Mouse (Mus musculus): ENCODE data around the gene Zfp174. TPM values are rescaled to one million over a fixed set of nuclear protein-coding genes. Genes with fewer than 3 reads are reported as not detected.
"Not testable (repeated sequence)": the region's sequence is repeated elsewhere in the genome, so short reads cannot be mapped to it uniquely, and the experiment has no call there.

The Zfp174 gene
- polyA plus RNA-seq, 1 experiment, result 3.8 TPM

DNA sequence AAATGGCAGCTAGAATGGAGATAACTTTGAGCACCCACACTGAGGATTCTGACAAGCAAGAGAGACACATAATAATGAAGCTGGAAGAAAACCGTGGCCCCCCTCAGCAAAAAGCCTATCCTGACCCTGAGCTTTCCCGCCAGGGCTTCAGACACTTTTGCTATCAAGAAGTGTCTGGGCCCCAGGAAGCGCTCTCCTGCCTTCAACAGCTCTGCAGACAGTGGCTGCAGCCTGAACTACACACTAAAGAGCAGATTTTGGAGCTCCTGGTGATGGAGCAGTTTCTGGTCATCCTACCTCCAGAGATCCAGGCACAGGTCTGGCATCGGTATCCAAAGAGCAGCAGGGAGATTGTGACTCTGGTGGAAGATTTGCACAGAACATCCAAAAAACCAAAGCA lies 803 bp downstream of the Zfp174 start:
- DNase-seq (ENCODE audit: low read depth), result peak; percentile 8
- TF ChIP-seq POLR2A (IDR thresholded peaks at IDR 0.05; ENCODE audit: borderline replicate concordance, extremely low read depth, insufficient read depth, insufficient read length, poor library complexity, severe bottlenecking) (no peak), CTCF (IDR thresholded peaks at IDR 0.05; ENCODE audit: borderline replicate concordance, extremely low read depth, insufficient read depth, insufficient read length) (no peak)

DNA sequence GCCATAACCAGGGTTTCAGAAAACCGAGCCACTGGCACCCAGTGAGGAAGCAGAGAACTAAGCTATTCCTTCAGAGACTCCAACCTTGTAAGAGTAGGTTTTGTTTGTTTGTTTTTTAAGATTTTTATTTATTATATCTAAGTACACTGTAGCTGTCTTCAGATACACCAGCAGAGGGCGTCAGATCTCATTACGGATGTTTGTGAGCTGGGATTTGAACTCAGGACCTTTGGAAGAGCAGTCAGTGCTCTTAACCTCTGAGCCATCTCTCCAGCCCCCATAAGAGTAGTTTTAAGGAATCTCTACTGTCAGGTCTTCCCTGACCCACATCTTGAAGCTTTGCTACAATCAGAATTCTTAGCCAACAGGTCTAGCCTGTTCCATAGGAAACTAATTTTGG lies 1.3 kb downstream of the Zfp174 start:
- DNase-seq (ENCODE audit: low read depth), result no peak
- no peak for TF ChIP-seq CTCF (IDR thresholded peaks at IDR 0.05; ENCODE audit: borderline replicate concordance, extremely low read depth, insufficient read depth, insufficient read length)
- TF ChIP-seq POLR2A (IDR thresholded peaks at IDR 0.05; ENCODE audit: borderline replicate concordance, extremely low read depth, insufficient read depth, insufficient read length, poor library complexity, severe bottlenecking), result no peak

DNA sequence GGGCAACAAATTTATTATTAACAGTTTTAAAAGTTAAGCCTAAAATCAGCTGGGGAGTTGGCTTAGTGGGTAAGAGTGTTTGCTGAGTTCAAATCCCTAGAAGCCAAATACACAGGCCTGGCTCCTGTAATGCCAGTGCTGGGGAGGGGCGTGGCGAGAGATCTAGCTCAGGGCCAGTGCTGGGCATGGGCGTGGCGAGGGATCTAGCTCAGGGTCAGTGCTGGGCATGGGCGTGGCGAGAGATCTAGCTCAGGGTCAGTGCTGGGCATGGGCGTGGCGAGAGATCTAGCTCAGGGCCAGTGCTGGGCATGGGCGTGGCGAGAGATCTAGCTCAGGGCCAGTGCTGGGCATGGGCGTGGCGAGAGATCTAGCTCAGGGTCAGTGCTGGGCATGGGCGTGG lies 4.2 kb downstream of the Zfp174 start:
- DNase-seq (ENCODE audit: low read depth), result not testable (repeated sequence)

DNA sequence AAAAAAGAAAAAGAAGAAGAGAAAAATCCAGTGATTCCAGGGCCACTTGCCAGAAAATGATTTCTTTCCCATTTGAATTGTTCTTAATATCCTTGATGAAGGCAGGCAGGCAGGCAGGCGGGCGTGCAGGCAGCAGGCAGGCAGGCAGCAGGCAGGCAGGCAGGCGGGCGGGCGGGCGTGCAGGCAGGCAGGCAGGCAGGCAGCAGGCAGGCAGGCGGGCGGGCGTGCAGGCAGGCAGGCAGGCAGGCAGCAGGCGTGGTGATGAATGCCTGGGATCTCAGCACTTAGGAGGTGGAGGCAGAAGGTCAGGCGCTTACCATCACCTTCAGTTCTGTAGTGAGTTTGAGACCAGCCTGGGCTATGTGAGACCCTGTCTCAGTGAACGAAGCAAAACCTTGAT lies 5.5 kb downstream of the Zfp174 start:
- TF ChIP-seq POLR2A (IDR thresholded peaks at IDR 0.05; ENCODE audit: borderline replicate concordance, extremely low read depth, insufficient read depth, insufficient read length, poor library complexity, severe bottlenecking), result no peak
- TF ChIP-seq CTCF (IDR thresholded peaks at IDR 0.05; ENCODE audit: borderline replicate concordance, extremely low read depth, insufficient read depth, insufficient read length), result no peak
- peak; percentile 3 for DNase-seq (ENCODE audit: low read depth)

DNA sequence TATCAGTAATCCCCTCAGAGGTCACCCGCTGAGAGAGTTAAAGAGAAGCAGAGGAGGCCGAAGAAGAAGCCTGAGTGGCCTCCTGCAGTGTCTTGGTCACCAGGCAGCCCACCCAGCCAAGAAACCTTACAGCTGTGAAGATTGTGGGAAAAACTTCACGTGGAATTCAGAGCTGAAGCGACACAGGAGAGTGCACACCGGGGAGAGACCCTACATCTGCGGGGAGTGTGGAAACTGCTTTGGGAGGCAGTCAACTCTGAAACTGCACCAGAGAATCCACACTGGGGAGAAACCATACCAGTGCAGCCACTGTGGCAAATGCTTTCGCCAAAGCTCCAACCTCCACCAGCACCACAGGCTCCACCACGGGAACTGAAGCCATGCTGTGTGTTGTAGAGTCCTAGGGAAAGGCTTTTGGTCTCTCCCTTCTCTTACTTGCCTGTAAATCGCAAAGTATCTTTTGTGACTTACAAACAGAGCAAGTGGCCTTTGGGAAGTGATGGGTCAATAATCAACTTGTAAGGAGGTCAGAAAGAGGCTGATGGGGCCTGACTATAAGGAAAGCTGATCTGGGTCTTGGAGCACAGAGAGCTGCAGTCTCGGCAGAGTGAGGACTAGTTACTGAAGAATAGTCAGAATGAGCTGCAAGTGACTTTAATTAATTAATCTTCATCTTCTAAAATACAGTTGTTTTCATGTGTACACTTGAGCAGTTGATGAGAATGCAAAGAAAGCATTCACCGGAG lies 7.5 kb downstream of the Zfp174 start:
- no peak for TF ChIP-seq CTCF (IDR thresholded peaks at IDR 0.05; ENCODE audit: borderline replicate concordance, extremely low read depth, insufficient read depth, insufficient read length)
- TF ChIP-seq POLR2A (IDR thresholded peaks at IDR 0.05; ENCODE audit: borderline replicate concordance, extremely low read depth, insufficient read depth, insufficient read length, poor library complexity, severe bottlenecking), result no peak
- DNase-seq (ENCODE audit: low read depth), result no peak

DNA sequence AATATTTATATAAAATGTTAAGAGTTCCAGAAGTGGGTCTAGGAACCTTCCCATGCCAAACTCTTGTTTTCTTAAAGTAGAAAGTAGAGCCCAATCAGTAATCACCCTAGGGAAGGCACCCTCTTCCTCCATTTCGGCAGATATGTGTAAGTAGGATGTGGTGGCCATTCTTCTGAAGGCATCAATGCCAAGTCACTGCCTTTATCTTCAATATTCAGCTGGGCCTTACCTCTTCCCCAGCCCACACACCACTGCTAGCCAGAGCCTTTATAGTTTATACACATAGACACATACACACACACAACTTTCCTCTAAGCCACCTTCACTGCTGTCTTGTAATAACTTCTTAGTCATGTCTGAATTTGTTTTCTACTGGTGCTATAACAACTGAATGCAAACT lies 8.7 kb downstream of the Zfp174 start:
- no peak for TF ChIP-seq POLR2A (IDR thresholded peaks at IDR 0.05; ENCODE audit: borderline replicate concordance, extremely low read depth, insufficient read depth, insufficient read length, poor library complexity, severe bottlenecking)
- TF ChIP-seq CTCF (IDR thresholded peaks at IDR 0.05; ENCODE audit: borderline replicate concordance, extremely low read depth, insufficient read depth, insufficient read length), result no peak
- no peak for DNase-seq (ENCODE audit: low read depth)

DNA sequence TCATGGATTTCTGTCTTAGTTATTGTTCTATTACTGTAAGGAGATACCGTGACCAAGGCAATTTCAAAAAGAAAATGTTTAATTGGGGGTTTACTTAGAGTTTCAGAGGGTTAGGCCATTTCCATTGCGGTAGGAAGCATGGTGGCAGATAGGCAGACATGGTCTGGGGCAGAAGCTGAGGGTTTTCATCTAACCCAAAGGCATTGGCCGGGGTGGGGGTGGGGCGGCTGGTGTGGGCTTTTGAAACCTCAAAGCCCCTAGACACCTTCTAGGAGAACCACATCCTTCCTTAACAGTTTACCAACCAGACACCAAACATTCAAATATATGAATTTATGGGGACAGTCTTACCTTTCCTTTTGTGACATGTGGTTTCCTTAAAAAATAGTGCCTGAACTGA lies 12.2 kb downstream of the Zfp174 start:
- no peak for DNase-seq (ENCODE audit: low read depth)
- TF ChIP-seq POLR2A (IDR thresholded peaks at IDR 0.05; ENCODE audit: borderline replicate concordance, extremely low read depth, insufficient read depth, insufficient read length, poor library complexity, severe bottlenecking) (no peak), CTCF (IDR thresholded peaks at IDR 0.05; ENCODE audit: borderline replicate concordance, extremely low read depth, insufficient read depth, insufficient read length) (no peak)

DNA sequence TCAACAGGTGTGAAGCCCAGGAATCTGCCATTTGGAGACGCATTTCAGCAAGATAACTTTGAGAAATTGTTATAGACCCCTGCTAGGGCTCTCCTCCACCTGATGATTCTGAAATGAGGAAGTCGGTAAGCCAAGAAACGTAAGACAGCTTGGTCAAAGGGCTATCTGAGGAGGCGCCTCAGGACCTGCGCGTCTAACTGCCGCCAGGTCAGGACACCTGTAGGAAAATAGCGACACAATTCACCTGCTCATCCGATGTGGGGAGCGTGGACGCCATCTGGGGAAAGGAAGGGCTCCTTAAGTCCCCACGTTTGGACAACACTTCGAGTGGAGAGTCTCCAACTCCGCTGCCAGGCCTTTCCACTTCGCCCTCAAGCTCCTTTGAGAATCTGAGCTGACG lies 24.7 kb downstream of the Zfp174 start:
- no peak for TF ChIP-seq CTCF (IDR thresholded peaks at IDR 0.05; ENCODE audit: borderline replicate concordance, extremely low read depth, insufficient read depth, insufficient read length)
- TF ChIP-seq POLR2A (IDR thresholded peaks at IDR 0.05; ENCODE audit: borderline replicate concordance, extremely low read depth, insufficient read depth, insufficient read length, poor library complexity, severe bottlenecking), result no peak
- DNase-seq (ENCODE audit: low read depth), result no peak

DNA sequence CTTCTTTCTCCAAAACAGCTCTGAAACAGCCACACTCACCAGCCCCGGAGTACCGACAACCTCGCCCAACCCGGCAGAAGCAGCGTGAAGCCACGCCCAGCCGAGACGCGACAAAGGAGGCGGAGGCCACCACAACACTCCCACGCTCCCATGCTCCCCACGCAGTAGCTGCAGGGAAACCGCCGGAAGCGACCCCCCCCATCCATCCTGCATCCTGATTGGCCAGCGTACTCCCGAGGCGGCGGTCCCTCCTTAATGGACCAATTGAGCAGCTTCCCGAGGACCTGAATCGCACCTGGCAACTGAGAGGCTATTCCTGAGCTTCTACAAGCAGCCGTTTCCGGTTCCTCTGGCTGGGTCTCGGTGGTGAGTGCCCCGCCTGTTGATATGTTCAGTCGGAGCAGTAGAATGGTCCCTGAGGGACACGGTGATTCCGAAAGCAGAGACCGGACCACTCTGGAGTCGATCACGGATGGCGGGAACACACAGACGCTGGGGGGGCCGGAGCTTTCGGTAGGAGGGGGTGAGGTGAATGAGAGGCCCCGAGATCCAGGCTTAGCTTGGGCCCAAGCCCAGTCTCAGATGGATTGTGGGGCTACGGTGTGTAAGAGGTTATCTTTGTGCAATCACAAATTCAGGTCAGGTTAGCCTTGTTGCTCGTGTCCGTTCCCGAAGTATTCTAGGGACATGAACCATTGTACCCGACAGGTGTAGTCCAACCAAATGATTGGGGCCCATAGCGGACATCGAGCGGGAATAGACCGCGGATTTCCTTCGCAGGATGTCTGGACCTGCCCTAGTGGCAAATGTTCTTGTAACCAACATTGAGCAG lies 25.4 kb downstream of the Zfp174 start, which contains the start of gene Naa60:
Gene Naa60, plus strand, starts transcription at position 160 of the 832 bp plus-strand sequence.
- TF ChIP-seq CTCF (IDR thresholded peaks at IDR 0.05; ENCODE audit: borderline replicate concordance, extremely low read depth, insufficient read depth, insufficient read length) (no peak), POLR2A (IDR thresholded peaks at IDR 0.05; ENCODE audit: borderline replicate concordance, extremely low read depth, insufficient read depth, insufficient read length, poor library complexity, severe bottlenecking) (no peak)
- DNase-seq (ENCODE audit: low read depth), result peak; percentile 98

DNA sequence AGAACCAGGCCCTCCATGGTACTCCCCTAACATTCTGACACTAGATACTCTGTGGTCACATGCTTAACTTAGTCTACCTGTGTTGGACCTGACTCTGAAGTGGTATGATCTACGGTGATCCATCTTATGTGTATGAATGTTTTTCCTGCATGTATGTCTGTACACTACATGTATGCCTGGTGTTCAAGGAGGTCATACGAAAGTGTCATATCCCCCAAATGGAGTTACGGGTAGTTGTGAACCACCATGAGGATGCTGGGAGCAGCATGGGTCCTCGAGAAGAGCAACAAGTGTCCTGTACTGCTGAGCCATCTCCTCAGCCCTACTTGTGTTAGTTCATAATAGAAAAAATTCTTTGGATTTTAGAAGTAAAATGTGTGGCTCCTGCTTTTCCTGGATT lies 29.3 kb downstream of the Zfp174 start:
- TF ChIP-seq CTCF (IDR thresholded peaks at IDR 0.05; ENCODE audit: borderline replicate concordance, extremely low read depth, insufficient read depth, insufficient read length) (no peak), POLR2A (IDR thresholded peaks at IDR 0.05; ENCODE audit: borderline replicate concordance, extremely low read depth, insufficient read depth, insufficient read length, poor library complexity, severe bottlenecking) (no peak)
- DNase-seq (ENCODE audit: low read depth), result no peak

DNA sequence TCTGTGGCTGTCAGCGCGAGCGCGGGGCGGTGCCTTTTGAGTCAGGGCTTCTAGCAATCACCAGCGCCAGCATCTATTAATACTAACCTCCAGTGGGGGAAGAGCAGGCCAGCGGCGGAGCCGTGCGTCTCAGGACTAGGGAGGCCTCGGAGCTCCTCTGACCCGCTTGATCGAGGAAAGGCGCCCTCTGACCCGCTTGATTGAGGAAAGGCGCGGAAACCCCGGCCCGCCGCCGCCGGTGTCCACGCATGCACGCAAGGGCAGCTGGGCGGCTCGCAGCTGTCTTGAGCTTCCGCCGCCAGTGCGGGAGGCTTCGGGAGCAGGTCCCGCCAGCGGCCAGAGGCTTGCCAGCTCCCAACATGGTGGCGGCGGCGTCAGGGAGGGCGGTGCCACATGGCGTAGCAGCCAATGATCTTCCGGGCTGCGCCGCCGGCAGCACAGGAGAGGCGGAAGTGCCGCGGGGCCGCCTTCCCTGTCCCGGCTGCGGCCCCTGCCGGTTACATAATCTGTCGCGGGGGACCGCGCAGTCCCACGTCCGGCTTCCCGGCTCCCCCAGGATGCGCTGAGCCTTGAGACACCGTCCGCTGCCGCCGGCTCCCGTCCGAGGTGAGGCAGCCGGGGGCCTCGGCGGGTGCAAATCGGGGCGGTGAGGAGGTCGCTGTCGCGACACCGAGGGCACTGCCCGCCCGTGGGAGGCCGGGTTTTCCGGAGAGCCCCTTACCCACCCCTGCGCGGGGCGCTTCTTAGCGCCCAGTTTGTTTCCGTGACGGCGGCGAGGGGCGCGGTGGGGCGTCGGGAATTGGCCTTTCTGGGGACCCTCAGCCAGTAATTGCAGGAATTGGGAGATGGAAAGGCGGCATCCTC lies 37.4 kb downstream of the Zfp174 start, which contains the start of the genes Zfp597 and Gm20695:
Gene Zfp597, minus strand, starts transcription at position 361 of the 864 bp plus-strand sequence.
Gene Gm20695, plus strand, starts transcription at position 448 of the 864 bp plus-strand sequence.
- DNase-seq (ENCODE audit: low read depth), result peak; percentile 98
- TF ChIP-seq CTCF (IDR thresholded peaks at IDR 0.05; ENCODE audit: borderline replicate concordance, extremely low read depth, insufficient read depth, insufficient read length), result peak; percentile 23; the same call in 1 of the 2 replicates
- peak; percentile 41; the same call in 1 of the 2 replicates for TF ChIP-seq POLR2A (IDR thresholded peaks at IDR 0.05; ENCODE audit: borderline replicate concordance, extremely low read depth, insufficient read depth, insufficient read length, poor library complexity, severe bottlenecking)

Data from brain, embryonic 14.5 days (tissue).